Mouse (Mus musculus): ENCODE measurements around the gene Cplx3.

GRCm38 (mm10) chr9:57566846-57567245 lies 39.2 kb downstream of the Cplx3 start:
- no peak for TF ChIP-seq GATA1 (IDR thresholded peaks at IDR 0.05; ENCODE audit: borderline replicate concordance, low read length)
- no peak for TF ChIP-seq FLI1 (IDR thresholded peaks at IDR 0.05; ENCODE audit: low read length)

Measured in megakaryocyte, embryonic 14.5 days (primary cell).